Mouse (Mus musculus) limb, embryonic 10.5 days (tissue): ENCODE data around the gene Grtp1. TPM values are rescaled to one million over a fixed set of nuclear protein-coding genes. Genes with fewer than 3 reads are reported as not detected.
A peak's percentile ranks its signal among the peaks of the same experiment; 100 is the strongest.

Experiments used
- DNase-seq: peaks from one replicate; pipeline ENCODE4 v3.0.0-alpha.2; 2017; ENCODE audit warnings: low spot score
- H3K27ac ChIP-seq: fragments of 300-500 bp; sonication (generic); 2 replicates; pipeline ENCODE4 v1.5.1; 2016; ENCODE audit warnings: mild to moderate bottlenecking
- H3K27me3 ChIP-seq: fragments of 300-500 bp; sonication (generic); 2 replicates; pipeline ENCODE4 v1.6.1; 2016; ENCODE audit warnings: low read depth, mild to moderate bottlenecking; ENCODE audit not compliant: poor library complexity, severe bottlenecking
- H3K36me3 ChIP-seq: fragments of 300-500 bp; sonication (generic); 2 replicates; pipeline ENCODE4 v1.6.1; 2016; ENCODE audit warnings: mild to moderate bottlenecking, moderate library complexity
- H3K4me1 ChIP-seq: fragments of 300-500 bp; sonication (generic); 2 replicates; pipeline ENCODE4 v1.6.1; 2016
- H3K4me3 ChIP-seq: fragments of 300-500 bp; sonication (generic); 2 replicates; pipeline ENCODE4 v1.5.1; 2016; ENCODE audit warnings: mild to moderate bottlenecking, moderate library complexity
- H3K9me3 ChIP-seq: fragments of 300-500 bp; sonication (generic); replicated peaks from 2 replicates; pipeline ENCODE4 v1.6.1; 2016; ENCODE audit warnings: mild to moderate bottlenecking
- WGBS: fragments of 180-500 bp; shearing (Covaris S2); methylation state at CpG from one replicate; pipeline ENCODE4 v1.1.7; 2016; 5-methylcytosine and 5-hydroxymethylcytosine counted together
- polyA plus RNA-seq: library from polyadenylated mRNA; unstranded; fragments of >200 nt; fragmentation: Nextera tagmentation; extraction: Ambion mirVana; gene quantifications from 2 replicates; pipeline ENCODE4 v1.2.1, GENCODE M21; 2016

The Grtp1 gene
- polyA plus RNA-seq, 1 experiment from 2014 or later: 18.8 TPM

DNA sequence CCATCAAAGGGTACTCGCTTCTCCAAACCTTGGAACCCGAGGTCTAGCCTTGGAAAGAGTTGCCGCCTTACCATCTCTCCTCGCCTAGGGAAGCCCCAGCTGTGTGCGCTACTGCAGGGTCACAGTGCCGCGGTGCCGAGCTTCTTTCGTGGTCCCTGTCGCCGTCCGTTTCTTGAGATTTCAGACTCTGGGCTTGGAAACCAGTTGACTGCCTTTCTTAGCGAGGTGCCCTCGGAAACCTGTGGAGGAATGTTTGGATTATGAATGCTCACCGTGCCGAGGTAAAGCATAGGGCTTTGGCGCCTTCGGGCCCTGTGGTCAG lies 554 bp upstream of the Grtp1 start:
- peak overlapping the region; percentile 90 for H3K4me3 ChIP-seq
- H3K4me1 ChIP-seq: peaks cover 18% of the 10 kb centered on the region
- no peaks in the 10 kb centered on the region for H3K36me3 ChIP-seq
- peak; percentile 36 for DNase-seq
- 3% methylated on average over 18 of the region's 18 CpGs for WGBS
- H3K9me3 ChIP-seq: no peaks in the 10 kb centered on the region
- H3K27ac ChIP-seq: no peak overlapping the region
- H3K27me3 ChIP-seq: peaks cover 66% of the 10 kb centered on the region

DNA sequence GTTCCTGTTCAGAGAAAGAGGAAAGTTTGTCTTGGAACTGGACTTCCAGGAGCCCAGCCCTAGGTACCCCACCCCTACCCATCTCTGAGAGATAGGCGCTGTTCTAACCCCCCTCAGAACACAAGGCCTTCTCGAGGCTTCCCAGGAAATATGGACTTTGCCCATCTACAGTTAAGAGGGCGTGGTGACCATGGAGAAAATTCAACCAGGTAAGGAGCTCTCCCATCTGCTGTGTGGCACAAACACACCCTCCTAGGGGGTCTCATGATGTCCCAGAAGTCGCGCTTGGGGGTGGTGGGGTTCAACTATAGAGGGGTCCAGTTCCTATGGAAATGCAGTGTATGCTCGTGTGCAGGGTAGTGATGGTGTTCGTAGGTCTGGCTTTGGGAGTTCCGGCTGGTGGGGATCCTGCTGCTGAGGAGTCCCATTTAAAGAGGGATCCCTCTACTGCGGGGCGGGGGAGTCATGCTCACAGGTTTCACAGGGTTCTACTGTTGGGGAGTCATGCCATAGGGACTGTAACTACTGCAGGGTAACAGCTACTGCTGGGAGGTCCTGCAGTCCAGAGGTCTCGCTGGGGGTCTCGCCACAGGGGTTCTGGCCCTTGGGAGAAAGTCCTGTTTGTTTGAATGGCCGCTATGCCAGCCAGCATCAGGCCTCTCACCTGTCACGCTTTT lies 897 bp downstream of the Grtp1 start:
- peaks cover 67% of the 10 kb centered on the region for H3K27me3 ChIP-seq

DNA sequence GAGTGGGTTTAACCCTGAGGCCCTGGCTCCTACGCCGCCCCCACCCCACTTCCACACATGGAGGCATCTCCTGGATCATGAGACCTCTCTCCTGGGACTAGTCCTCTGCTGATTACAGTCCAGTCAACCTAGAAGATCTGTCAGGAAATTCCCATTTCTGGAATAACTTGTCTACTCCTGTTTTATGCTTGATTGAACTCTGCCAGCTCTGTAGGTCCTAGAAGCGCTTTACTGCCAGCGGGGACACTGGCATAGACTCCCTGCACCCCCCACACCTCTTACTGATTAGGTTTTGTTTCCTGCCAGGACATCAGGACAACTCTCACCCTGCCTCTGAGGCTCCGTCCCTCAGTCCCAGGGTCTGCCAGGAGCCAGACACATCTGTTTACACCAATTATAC lies 2.9 kb downstream of the Grtp1 start:
- 88% methylated on average over 5 of the region's 5 CpGs for WGBS
- Histone ChIP-seq H3K27me3 (peaks cover 56% of the 10 kb centered on the region), H3K36me3 (no peaks in the 10 kb centered on the region), H3K4me3 (no peak overlapping the region), H3K9me3 (no peaks in the 10 kb centered on the region), H3K4me1 (peaks cover 18% of the 10 kb centered on the region), H3K27ac (no peak overlapping the region)
- DNase-seq: no peak

More for the DNA sequence above, 897 bp downstream of the Grtp1 start:
- Histone ChIP-seq H3K9me3 (no peaks in the 10 kb centered on the region), H3K27ac (no peak overlapping the region), H3K4me3 (peak overlapping the region; percentile 90), H3K4me1 (peaks cover 18% of the 10 kb centered on the region), H3K36me3 (no peaks in the 10 kb centered on the region)
- WGBS: 22% methylated on average over 14 of the region's 14 CpGs
- peak; percentile 39 for DNase-seq

DNA sequence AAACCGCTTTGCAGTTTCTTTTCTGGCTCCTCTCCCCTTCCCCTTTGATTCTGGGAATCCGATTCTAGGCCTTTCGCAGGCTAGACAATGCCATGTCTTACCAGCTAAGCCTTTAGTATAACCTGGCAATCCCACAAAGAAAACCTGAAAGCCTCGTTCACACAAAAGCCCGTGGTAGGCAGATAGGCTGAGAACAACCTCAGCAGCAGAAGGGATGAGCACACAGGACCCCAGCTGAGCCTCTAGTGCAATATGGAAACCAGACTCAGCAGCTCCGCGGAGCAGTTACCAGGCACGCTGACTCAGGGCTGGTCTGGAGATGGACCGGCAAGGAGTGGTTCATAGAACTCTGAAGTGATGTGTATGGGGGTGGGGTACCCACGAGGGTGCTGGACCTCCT lies 5.6 kb downstream of the Grtp1 start:
- DNase-seq: no peak
- H3K4me1 ChIP-seq: peaks cover 4% of the 10 kb centered on the region
- no peaks in the 10 kb centered on the region for H3K9me3 ChIP-seq
- H3K36me3 ChIP-seq: no peaks in the 10 kb centered on the region
- no peak overlapping the region for H3K4me3 ChIP-seq
- H3K27me3 ChIP-seq: peaks cover 29% of the 10 kb centered on the region
- H3K27ac ChIP-seq: no peak overlapping the region
- WGBS: 57% methylated on average over 10 of the region's 10 CpGs

DNA sequence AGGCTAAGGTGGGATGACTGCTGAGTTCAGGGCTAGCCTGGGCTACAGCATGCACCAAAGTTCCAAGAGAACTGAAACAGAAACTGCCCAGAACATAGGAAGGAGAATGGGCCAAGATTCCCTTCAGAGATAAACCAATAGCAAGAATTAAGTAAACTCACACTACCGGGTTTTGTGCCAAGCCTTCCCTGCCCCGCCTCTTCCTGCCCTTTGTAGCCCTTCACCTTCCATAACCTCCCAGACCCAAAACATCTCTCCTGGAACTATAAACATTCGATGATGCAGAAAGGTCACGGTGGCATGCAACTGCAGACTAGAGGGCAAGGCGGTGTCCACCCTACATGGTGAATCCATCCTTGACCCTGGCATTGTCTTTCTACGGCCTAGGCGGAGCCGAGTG lies 10.2 kb downstream of the Grtp1 start:
- Histone ChIP-seq H3K4me1 (no peaks in the 10 kb centered on the region), H3K36me3 (peaks cover 3% of the 10 kb centered on the region; the same call in 1 of the 2 replicates), H3K27me3 (no peaks in the 10 kb centered on the region), H3K4me3 (no peak overlapping the region), H3K9me3 (no peaks in the 10 kb centered on the region), H3K27ac (no peak overlapping the region)
- no peak for DNase-seq
- WGBS: 92% methylated on average over 8 of the region's 8 CpGs

DNA sequence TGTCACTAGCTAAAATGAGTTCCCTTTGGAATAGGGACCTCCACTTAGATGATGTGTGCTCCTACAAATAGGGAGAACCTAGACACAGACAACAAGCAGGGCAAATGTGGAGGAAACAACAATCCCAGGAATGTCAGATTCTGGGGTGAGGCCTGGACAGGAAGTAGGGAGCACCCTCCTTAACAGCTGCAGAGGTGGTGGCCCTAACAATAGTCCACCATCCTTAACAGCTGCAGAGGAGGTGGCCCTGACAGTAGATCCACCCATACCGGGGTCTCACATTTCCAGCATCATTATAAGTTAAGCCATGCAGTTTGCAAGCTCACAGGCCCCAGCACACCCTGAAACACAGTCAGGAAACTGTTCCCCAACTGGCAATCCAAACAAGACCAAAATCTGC lies 11.6 kb downstream of the Grtp1 start:
- Histone ChIP-seq H3K4me1 (no peaks in the 10 kb centered on the region), H3K36me3 (peaks cover 3% of the 10 kb centered on the region; the same call in 1 of the 2 replicates), H3K27me3 (no peaks in the 10 kb centered on the region), H3K9me3 (no peaks in the 10 kb centered on the region), H3K27ac (no peak overlapping the region), H3K4me3 (no peak overlapping the region)
- WGBS: 96% methylated on average over 1 of the region's 1 CpGs
- no peak for DNase-seq

DNA sequence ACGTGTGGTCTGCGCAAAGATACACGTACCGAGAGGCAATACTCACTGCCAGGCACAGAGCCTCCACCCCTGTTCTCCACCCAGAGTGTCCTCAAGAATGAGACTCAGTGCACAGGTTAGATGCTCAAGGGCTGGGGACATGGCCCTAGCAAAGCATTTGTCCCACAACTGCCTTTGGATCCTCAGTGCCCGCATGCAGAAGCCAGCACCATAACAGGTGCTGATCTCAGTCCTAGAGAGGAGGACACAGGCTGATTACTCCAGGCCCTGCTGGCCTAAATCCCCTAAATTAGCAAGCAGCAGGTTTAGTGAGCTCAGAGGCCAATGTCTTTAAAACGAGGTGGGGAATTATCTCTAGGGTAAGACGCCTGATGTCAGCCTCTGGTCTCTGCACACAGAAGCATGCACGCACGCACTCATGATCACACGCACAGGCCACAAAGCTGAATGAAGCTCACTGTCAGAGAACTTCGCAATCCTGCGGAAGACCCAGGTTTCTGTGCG lies 12.3 kb downstream of the Grtp1 start:
- no peaks in the 10 kb centered on the region for H3K4me1 ChIP-seq
- no peaks in the 10 kb centered on the region for H3K27me3 ChIP-seq
- no peak overlapping the region for H3K4me3 ChIP-seq
- no peak for DNase-seq
- H3K27ac ChIP-seq: no peak overlapping the region
- H3K36me3 ChIP-seq: peaks cover 5% of the 10 kb centered on the region; the same call in 1 of the 2 replicates
- no peaks in the 10 kb centered on the region for H3K9me3 ChIP-seq
- 91% methylated on average over 13 of the region's 13 CpGs for WGBS

DNA sequence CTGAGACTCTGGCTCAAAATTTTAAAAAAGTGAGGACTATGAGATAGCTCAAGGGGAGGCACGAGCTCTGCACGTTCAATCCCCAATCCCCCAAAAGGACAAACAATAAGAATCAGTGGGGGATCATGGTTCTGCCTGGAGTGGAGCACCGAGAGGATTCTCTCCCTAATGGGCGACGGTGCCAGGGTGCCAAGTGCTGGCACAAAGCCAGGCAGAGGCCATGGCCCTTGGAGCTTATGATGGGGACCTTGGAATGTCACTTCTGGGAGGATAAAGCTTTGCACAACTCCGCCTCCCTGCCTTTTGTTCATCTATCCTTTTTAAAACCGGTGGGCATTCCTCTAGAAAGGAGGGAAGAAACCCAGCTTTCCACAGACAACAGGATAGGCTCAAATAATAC lies 12.8 kb downstream of the Grtp1 start:
- no peak overlapping the region for H3K4me3 ChIP-seq
- no peak for DNase-seq
- no peaks in the 10 kb centered on the region for H3K27me3 ChIP-seq
- WGBS: 84% methylated on average over 7 of the region's 7 CpGs
- peaks cover 8% of the 10 kb centered on the region; the same call in 1 of the 2 replicates for H3K36me3 ChIP-seq
- H3K27ac ChIP-seq: no peak overlapping the region
- no peaks in the 10 kb centered on the region for H3K9me3 ChIP-seq
- H3K4me1 ChIP-seq: no peaks in the 10 kb centered on the region

DNA sequence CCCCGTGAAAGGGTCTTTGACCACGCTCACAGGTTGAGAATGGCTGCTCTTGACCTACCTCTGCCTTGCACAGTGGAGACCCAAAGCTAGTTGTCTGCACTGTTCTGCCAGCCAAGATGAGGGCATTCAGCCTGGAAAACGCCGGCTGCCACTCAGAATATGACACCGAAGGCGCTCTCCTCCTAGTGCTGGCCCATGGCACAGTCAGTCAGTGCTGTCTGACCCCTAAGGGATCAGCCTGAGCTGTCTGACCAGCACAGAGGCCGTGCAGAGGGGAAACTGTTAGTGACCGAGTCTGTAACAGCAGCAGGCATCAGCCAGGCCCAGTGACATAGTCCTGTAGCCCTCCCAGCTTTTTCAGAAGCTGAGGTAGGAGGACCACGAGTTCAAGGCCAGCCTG lies 13.2 kb downstream of the Grtp1 start:
- H3K9me3 ChIP-seq: no peaks in the 10 kb centered on the region
- 82% methylated on average over 9 of the region's 9 CpGs for WGBS
- H3K27me3 ChIP-seq: no peaks in the 10 kb centered on the region
- no peak overlapping the region for H3K4me3 ChIP-seq
- DNase-seq: no peak
- H3K27ac ChIP-seq: no peak overlapping the region
- no peaks in the 10 kb centered on the region for H3K4me1 ChIP-seq
- H3K36me3 ChIP-seq: peaks cover 12% of the 10 kb centered on the region; the same call in 1 of the 2 replicates

DNA sequence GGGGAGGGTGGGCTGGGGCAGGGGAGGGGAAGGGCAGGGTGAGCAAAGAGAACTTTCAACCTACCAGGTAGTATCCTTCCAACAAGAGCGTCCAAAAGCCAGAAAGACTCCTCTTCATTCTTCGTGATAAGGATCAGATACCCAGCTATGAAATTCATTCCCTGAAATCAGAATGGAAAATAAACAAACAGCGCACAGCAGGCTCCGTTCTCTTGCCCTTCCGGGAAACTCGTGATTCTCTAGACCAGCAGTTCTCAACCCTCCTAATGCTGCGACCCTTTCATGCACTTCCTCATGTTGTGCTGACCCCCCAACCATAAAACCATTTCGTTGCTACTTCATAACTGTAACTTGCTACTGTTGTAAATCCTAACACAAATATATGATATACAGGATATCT lies 13.6 kb downstream of the Grtp1 start:
- Histone ChIP-seq H3K27me3 (no peaks in the 10 kb centered on the region), H3K9me3 (no peaks in the 10 kb centered on the region), H3K27ac (no peak overlapping the region), H3K4me1 (no peaks in the 10 kb centered on the region), H3K36me3 (peaks cover 12% of the 10 kb centered on the region; the same call in 1 of the 2 replicates), H3K4me3 (no peak overlapping the region)
- WGBS: 89% methylated on average over 8 of the region's 8 CpGs
- no peak for DNase-seq

DNA sequence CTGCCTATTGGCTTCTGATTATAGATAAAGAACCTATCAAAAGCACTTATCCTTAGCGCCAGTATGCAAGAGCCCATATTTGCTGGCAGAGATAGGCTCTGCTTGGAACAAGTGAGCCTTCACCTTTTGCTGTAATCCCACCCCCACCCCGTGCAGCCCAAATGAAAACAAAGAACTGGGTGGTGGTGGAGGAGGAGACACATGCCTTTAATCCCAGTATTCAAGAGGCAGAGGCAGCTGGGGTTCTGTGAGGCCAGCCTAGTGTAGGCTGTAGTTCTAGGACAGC lies 18.8 kb downstream of the Grtp1 start:
- no peak overlapping the region for H3K27ac ChIP-seq
- H3K4me3 ChIP-seq: no peak overlapping the region
- DNase-seq: no peak
- H3K4me1 ChIP-seq: no peaks in the 10 kb centered on the region
- H3K9me3 ChIP-seq: no peaks in the 10 kb centered on the region
- WGBS: 71% methylated on average over 2 of the region's 2 CpGs
- H3K36me3 ChIP-seq: peaks cover 36% of the 10 kb centered on the region
- H3K27me3 ChIP-seq: no peaks in the 10 kb centered on the region

DNA sequence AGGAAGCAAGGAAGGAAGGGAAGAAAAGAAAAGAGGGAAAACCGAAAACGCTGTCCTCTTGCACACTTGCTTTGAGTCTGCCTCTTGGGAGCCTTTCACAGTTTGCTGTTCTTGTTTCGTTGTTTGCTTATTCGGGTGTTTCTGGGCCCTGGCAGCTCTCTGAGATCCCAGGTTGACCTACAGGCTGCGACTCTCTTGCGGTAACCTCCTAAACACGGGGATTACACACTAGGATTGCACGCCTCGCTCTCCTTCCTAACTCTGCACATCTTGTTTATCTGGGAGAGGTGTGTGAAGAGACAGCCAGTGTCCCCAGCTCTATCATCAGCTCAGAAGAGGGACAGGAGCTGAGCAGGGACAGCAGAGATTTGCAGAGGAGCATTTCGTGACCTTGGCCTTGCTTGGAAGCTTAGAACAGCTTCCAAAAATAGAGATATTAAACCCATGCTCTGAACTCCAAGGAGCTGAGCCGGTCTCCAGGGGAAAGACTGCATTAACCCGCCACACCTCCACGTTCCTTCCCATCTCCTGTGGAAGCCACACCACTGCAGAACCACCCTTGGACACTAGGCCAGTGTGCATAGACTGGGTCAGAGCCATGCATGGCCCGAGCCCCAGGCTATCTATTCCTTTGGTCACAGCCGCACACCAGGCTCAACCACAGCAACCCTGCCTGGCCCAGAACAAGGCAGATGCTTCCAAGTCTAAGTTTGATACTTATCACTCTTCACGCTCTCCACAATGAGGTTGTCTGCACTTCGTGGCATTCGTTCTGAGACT lies 19.3 kb downstream of the Grtp1 start:
- H3K4me3 ChIP-seq: no peak overlapping the region
- H3K36me3 ChIP-seq: peaks cover 39% of the 10 kb centered on the region
- WGBS: 88% methylated on average over 18 of the region's 18 CpGs
- H3K27me3 ChIP-seq: no peaks in the 10 kb centered on the region
- H3K9me3 ChIP-seq: no peaks in the 10 kb centered on the region
- no peak overlapping the region for H3K27ac ChIP-seq
- H3K4me1 ChIP-seq: no peaks in the 10 kb centered on the region
- no peak for DNase-seq

DNA sequence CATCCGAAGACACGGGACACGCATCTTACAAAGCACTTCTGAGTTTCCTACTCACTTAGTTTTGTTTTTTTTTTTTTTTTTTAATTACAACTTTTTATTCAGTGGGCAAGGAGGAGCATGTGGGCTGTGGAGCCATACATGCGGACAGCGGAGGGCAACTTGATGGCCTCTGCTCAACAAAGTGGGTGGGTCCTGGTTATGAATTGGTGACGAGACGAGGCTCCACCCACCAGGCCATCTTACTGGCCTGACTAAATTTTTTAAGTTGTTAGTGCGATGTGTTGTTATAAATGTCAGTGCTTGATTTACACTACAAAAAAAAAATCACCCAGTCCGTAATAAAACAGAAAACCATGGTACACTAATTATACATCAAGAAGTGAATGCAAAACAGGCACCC lies 20.0 kb downstream of the Grtp1 start:
- Histone ChIP-seq H3K36me3 (peaks cover 45% of the 10 kb centered on the region), H3K27me3 (no peaks in the 10 kb centered on the region), H3K9me3 (no peaks in the 10 kb centered on the region), H3K4me1 (no peaks in the 10 kb centered on the region), H3K4me3 (no peak overlapping the region), H3K27ac (no peak overlapping the region)
- WGBS: 85% methylated on average over 9 of the region's 9 CpGs
- no peak for DNase-seq
